ENCODE assay signal across 25 mouse cellular contexts in genomic region chr17:37242198-37242597, GRCm38 (mm10). TPM values are rescaled to one million over a fixed set of nuclear protein-coding genes. Genes with fewer than 3 reads are reported as not detected.
DNase-seq lines count a peak whose midpoint lies in the region; ATAC-seq and TF ChIP-seq lines count a peak whose summit lies in the region.
"Had no signal": no experiment of that assay in that cellular context is flagged by ENCODE, and none has a peak within 500 bp of the region (broad histone marks: within the 10 kb centered on the region; RNA-seq: fewer than 3 reads in every experiment).

No protein-coding gene starts in this region.

- no peak for TF ChIP-seq CTCF in stomach, postnatal 0 days (IDR thresholded peaks at IDR 0.05; ENCODE audit: low read depth)

- ATAC-seq in liver, embryonic 15.5 days (ENCODE audit: insufficient read depth), result peak; percentile 52; the same call in 1 of the 2 replicates
- ATAC-seq in stomach, postnatal 0 days (ENCODE audit: low FRiP score, low TSS enrichment), result peak; percentile 69; the same call in 1 of the 2 replicates
- ATAC-seq: forebrain, embryonic 15.5 days had no signal

- H3K9me3 ChIP-seq in liver, embryonic 15.5 days (replicated peaks), result no peaks in the 10 kb centered on the region
- H3K9me3 ChIP-seq in stomach, postnatal 0 days (ENCODE audit: control insufficient read depth, low read length), result no peaks in the 10 kb centered on the region
- H3K9me3 ChIP-seq: embryonic facial prominence, embryonic 15.5 days; forebrain, embryonic 15.5 days; G1E; heart, embryonic 10.5 days had no signal

- DNase-seq in liver, result no peak
- peak; percentile 32 for DNase-seq in large intestine, adult 2 months (ENCODE audit: low read depth, low spot score)
- peak; percentile 15 for DNase-seq in stomach, postnatal 0 days (ENCODE audit: low spot score)
- DNase-seq in spleen, postnatal 14 days (ENCODE audit: low spot score in 2 of 2), result no peak
- DNase-seq in kidney, postnatal 14 days, result no peak
- DNase-seq: adrenal gland, postnatal 10 days; cerebellum, adult 11 months; cerebellum, adult 8-10 months; cerebellum, postnatal 14 days; embryo, embryonic 11 days; gastrocnemius, postnatal 36 days; heart, adult 18-20 months; heart, postnatal 10 days; heart, postnatal 4 days had no signal

- no peak overlapping the region for H3K4me3 ChIP-seq in liver, embryonic 15.5 days (replicated peaks)
- H3K4me3 ChIP-seq in stomach, postnatal 0 days (ENCODE audit: low read depth, low read length), result no peak overlapping the region
- H3K4me3 ChIP-seq: embryonic facial prominence, embryonic 15.5 days; erythroblast, embryonic 14.5 days; forebrain, embryonic 10.5 days; forebrain, embryonic 15.5 days; heart, embryonic 10.5 days had no signal

- H3K27me3 ChIP-seq in liver, embryonic 15.5 days, result no peaks in the 10 kb centered on the region
- no peaks in the 10 kb centered on the region for H3K27me3 ChIP-seq in stomach, postnatal 0 days (ENCODE audit: control insufficient read depth, insufficient read depth, low read length)
- H3K27me3 ChIP-seq: embryonic facial prominence, embryonic 15.5 days; forebrain, embryonic 15.5 days had no signal

- H3K4me1 ChIP-seq in liver, embryonic 15.5 days (replicated peaks), result no peaks in the 10 kb centered on the region
- no peaks in the 10 kb centered on the region for H3K4me1 ChIP-seq in stomach, postnatal 0 days (replicated peaks; ENCODE audit: control insufficient read depth, insufficient read depth)
- H3K4me1 ChIP-seq: embryonic facial prominence, embryonic 15.5 days; forebrain, embryonic 10.5 days; forebrain, embryonic 15.5 days; heart, embryonic 10.5 days had no signal

- no peak overlapping the region for H3K4me2 ChIP-seq in liver, embryonic 15.5 days
- H3K4me2 ChIP-seq in stomach, postnatal 0 days (replicated peaks; ENCODE audit: low read depth), result no peak overlapping the region
- H3K4me2 ChIP-seq: embryonic facial prominence, embryonic 15.5 days; forebrain, embryonic 15.5 days; hindbrain, embryonic 14.5 days had no signal

- H3K36me3 ChIP-seq in liver, embryonic 15.5 days (replicated peaks), result no peaks in the 10 kb centered on the region
- no peaks in the 10 kb centered on the region for H3K36me3 ChIP-seq in stomach, postnatal 0 days (ENCODE audit: control insufficient read depth, insufficient read depth, low read length)
- H3K36me3 ChIP-seq: embryonic facial prominence, embryonic 15.5 days; forebrain, embryonic 10.5 days; forebrain, embryonic 15.5 days; G1E; heart, embryonic 10.5 days had no signal

- 24% methylated on average over 3 of the region's 3 CpGs for WGBS in liver, embryonic 15.5 days (ENCODE audit: insufficient replicate concordance)
- 12% methylated on average over 3 of the region's 3 CpGs for WGBS in large intestine, adult 2 months
- WGBS in stomach, postnatal 0 days, result 8% methylated on average over 3 of the region's 3 CpGs

- no peak overlapping the region for H3K9ac ChIP-seq in liver, embryonic 15.5 days
- H3K9ac ChIP-seq in stomach, postnatal 0 days (ENCODE audit: low read length), result no peak overlapping the region
- H3K9ac ChIP-seq: embryonic facial prominence, embryonic 15.5 days; forebrain, embryonic 15.5 days; hindbrain, embryonic 14.5 days had no signal

- TF ChIP-seq EP300 in stomach, postnatal 0 days (optimal IDR thresholded peaks at IDR 0.05), result no peak

- no peak overlapping the region for H3K27ac ChIP-seq in liver, embryonic 15.5 days (replicated peaks)
- H3K27ac ChIP-seq in stomach, postnatal 0 days (replicated peaks), result no peak overlapping the region
- H3K27ac ChIP-seq: embryonic facial prominence, embryonic 15.5 days; forebrain, embryonic 10.5 days; forebrain, embryonic 15.5 days; heart, embryonic 10.5 days; hindbrain, embryonic 14.5 days had no signal

RNA-seq across cellular contexts. Expression of gene Olfr97, which starts 5.1 kb away (rescaled TPM):
- polyA plus RNA-seq in liver, embryonic 15.5 days (2015; fragmentation: Nextera tagmentation; extraction: Ambion mirVana), result not detected in 2 replicates
- polyA plus RNA-seq in large intestine, adult 2 months (2012; rRNA removed), result not detected in 2 replicates
- polyA plus RNA-seq in stomach, postnatal 0 days (2015; fragmentation: Nextera tagmentation; extraction: Ambion mirVana), result not detected in 2 replicates
- polyA plus RNA-seq: brain, embryonic 14.5 days; embryonic facial prominence, embryonic 11.5 days; embryonic facial prominence, embryonic 15.5 days; erythroblast, embryonic 14.5 days; forebrain, embryonic 10.5 days; forebrain, embryonic 15.5 days; G1E; heart, embryonic 10.5 days; heart, embryonic 14.5 days; hindbrain, embryonic 14.5 days had no signal

RNA-seq across cellular contexts. Expression of gene Olfr98, which starts 21.4 kb away (rescaled TPM):
- not detected in 2 replicates for polyA plus RNA-seq in liver, embryonic 15.5 days (2015; fragmentation: Nextera tagmentation; extraction: Ambion mirVana)
- not detected in 2 replicates for polyA plus RNA-seq in large intestine, adult 2 months (2012; rRNA removed)
- polyA plus RNA-seq in stomach, postnatal 0 days (2015; fragmentation: Nextera tagmentation; extraction: Ambion mirVana), result not detected in 2 replicates
- polyA plus RNA-seq: brain, embryonic 14.5 days; embryonic facial prominence, embryonic 11.5 days; embryonic facial prominence, embryonic 15.5 days; erythroblast, embryonic 14.5 days; forebrain, embryonic 10.5 days; forebrain, embryonic 15.5 days; G1E; heart, embryonic 10.5 days; heart, embryonic 14.5 days; hindbrain, embryonic 14.5 days had no signal

RNA-seq across cellular contexts. Expression of gene Olfr96, which starts 22.3 kb away (rescaled TPM):
- not detected in 2 replicates for polyA plus RNA-seq in liver, embryonic 15.5 days (2015; fragmentation: Nextera tagmentation; extraction: Ambion mirVana)
- not detected in 2 replicates for polyA plus RNA-seq in large intestine, adult 2 months (2012; rRNA removed)
- polyA plus RNA-seq in stomach, postnatal 0 days (2015; fragmentation: Nextera tagmentation; extraction: Ambion mirVana), result not detected in 2 replicates
- polyA plus RNA-seq: brain, embryonic 14.5 days; embryonic facial prominence, embryonic 11.5 days; erythroblast, embryonic 14.5 days; forebrain, embryonic 10.5 days; forebrain, embryonic 15.5 days; G1E; heart, embryonic 10.5 days; heart, embryonic 14.5 days; hindbrain, embryonic 14.5 days had no signal

RNA-seq across cellular contexts. Expression of gene H2-M3, which starts 27.8 kb away (rescaled TPM):
- 2.0 TPM in 2 replicates for polyA plus RNA-seq in liver, embryonic 15.5 days (2015; fragmentation: Nextera tagmentation; extraction: Ambion mirVana)
- polyA plus RNA-seq in large intestine, adult 2 months (2012; rRNA removed), result 9.6 and 9.8 TPM in 2 replicates
- 4.2 and 4.3 TPM in 2 replicates for polyA plus RNA-seq in stomach, postnatal 0 days (2015; fragmentation: Nextera tagmentation; extraction: Ambion mirVana)
- polyA plus RNA-seq: erythroblast, embryonic 14.5 days; G1E had no signal

RNA-seq across cellular contexts. Expression of gene Olfr95, which starts 29.3 kb away (rescaled TPM):
- not detected in 2 replicates for polyA plus RNA-seq in liver, embryonic 15.5 days (2015; fragmentation: Nextera tagmentation; extraction: Ambion mirVana)
- not detected in 2 replicates for polyA plus RNA-seq in large intestine, adult 2 months (2012; rRNA removed)
- polyA plus RNA-seq in stomach, postnatal 0 days (2015; fragmentation: Nextera tagmentation; extraction: Ambion mirVana), result not detected in 2 replicates
- polyA plus RNA-seq: embryonic facial prominence, embryonic 11.5 days; embryonic facial prominence, embryonic 15.5 days; erythroblast, embryonic 14.5 days; forebrain, embryonic 10.5 days; forebrain, embryonic 15.5 days; G1E; heart, embryonic 10.5 days; heart, embryonic 14.5 days; hindbrain, embryonic 14.5 days had no signal

Comparison
In these comparisons a context has a peak if more than half of its experiments do, and no peak if none do; other contexts are left out.
1. DNase-seq: peak in large intestine, adult 2 months (single experiment) and stomach, postnatal 0 days (single experiment); none in liver (single experiment), spleen, postnatal 14 days (0 of 2) and kidney, postnatal 14 days (single experiment).